Mouse (Mus musculus): ENCODE measurements around the gene 1700020N01Rik. TPM values are rescaled to one million over a fixed set of nuclear protein-coding genes. Genes with fewer than 3 reads are reported as not detected.

The 1700020N01Rik gene
- polyA plus RNA-seq, 2 experiments = not detected

DNA sequence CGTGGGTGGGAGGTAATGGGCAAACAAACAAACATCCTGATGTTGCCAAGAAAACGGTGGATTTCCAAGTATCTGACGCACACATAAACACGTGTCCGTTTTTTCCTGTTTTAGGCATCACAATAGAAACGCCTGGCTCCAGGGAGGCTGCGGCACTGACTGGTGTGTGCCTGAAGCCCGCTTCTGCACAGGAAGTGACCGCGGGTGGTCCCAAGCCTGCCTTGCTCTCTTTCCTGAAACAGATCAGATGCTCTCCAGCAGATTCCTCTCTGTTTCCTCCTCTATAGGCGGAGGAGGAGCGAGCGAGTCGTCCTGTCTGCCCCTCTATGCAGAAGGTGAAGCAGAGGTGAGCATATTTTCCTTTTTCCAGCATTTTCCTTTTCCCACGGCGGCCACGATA, 76.0 kb downstream of the 1700020N01Rik start:
- no peak overlapping the region for H3K4me2 ChIP-seq (ENCODE audit: low read depth)
- no peak for DNase-seq (ENCODE audit: low read depth in 3 of 3, low spot score in 3 of 3)

GRCm38 (mm10) chr10:21669750-21670161, 76.8 kb downstream of the 1700020N01Rik start:
- Histone ChIP-seq H3K9ac (replicated peaks) (no peak overlapping the region), H3K4me2 (ENCODE audit: low read depth) (no peak overlapping the region), H3K4me1 (replicated peaks; ENCODE audit: control insufficient read depth in 2 of 2, insufficient read depth in 2 of 2, low read length in 1 of 2) (0 out of 4 replicates have a peak, but pooled peaks cover 0 to 5% of the 10 kb centered on the region in 2 experiments), H3K4me3 (ENCODE audit: insufficient read depth in 1 of 2, low read depth in 2 of 2, low read length in 2 of 2) (no peak overlapping the region), H3K36me3 (replicated peaks; ENCODE audit: control insufficient read depth, insufficient read depth, low read depth) (no peaks in the 10 kb centered on the region), H3K27ac (no peak overlapping the region), H3K9me3 (ENCODE audit: control insufficient read depth, low read length) (no peaks in the 10 kb centered on the region), H3K27me3 (ENCODE audit: control insufficient read depth, insufficient read depth, low read length) (no peaks in the 10 kb centered on the region)
- TF ChIP-seq CTCF (IDR thresholded peaks at IDR 0.05; ENCODE audit: low read depth) (no peak), EP300 (IDR thresholded peaks at IDR 0.05; ENCODE audit: low read depth) (no peak)
- ATAC-seq (ENCODE audit: insufficient read depth) (no peak), DNase-seq (ENCODE audit: low read depth in 3 of 3, low spot score in 3 of 3) (no peak)
- 34% methylated on average over 11 of the region's 11 CpGs for WGBS (ENCODE audit: insufficient replicate concordance)

More for the DNA sequence above, 76.0 kb downstream of the 1700020N01Rik start:
- Histone ChIP-seq H3K9ac (replicated peaks) (no peak overlapping the region), H3K27me3 (ENCODE audit: control insufficient read depth, insufficient read depth, low read length) (no peaks in the 10 kb centered on the region), H3K9me3 (ENCODE audit: control insufficient read depth, low read length) (no peaks in the 10 kb centered on the region), H3K36me3 (replicated peaks; ENCODE audit: control insufficient read depth, insufficient read depth, low read depth) (no peaks in the 10 kb centered on the region), H3K4me3 (ENCODE audit: insufficient read depth in 1 of 2, low read depth in 2 of 2, low read length in 2 of 2) (no peak overlapping the region), H3K4me1 (replicated peaks; ENCODE audit: control insufficient read depth in 2 of 2, insufficient read depth in 2 of 2, low read length in 1 of 2) (0 out of 4 replicates have a peak, but pooled peaks cover 0 to 5% of the 10 kb centered on the region in 2 experiments), H3K27ac (no peak overlapping the region)
- no peak for ATAC-seq (ENCODE audit: insufficient read depth)
- WGBS (ENCODE audit: insufficient replicate concordance) = 17% methylated on average over 17 of the region's 17 CpGs
- TF ChIP-seq CTCF (IDR thresholded peaks at IDR 0.05; ENCODE audit: low read depth) (no peak), EP300 (IDR thresholded peaks at IDR 0.05; ENCODE audit: low read depth) (no peak)

DNA sequence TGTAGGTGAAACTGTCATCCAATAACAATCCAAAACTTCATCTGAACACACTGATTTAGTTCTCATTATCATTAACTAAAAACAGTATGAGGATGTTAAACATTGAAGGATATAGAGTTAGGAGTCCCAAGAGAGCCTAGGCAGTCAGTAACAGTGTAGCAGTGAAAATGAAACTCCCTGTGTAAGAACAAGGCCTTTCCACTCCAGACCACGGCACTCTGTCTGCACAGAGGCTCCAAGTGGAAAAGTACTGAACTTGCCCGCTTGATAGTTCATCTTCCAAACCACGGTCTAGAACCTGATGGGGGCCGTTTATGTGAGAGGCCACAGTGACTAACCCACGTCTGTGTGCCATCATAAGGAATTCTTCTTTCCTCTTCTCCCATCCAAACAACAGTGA, 77.2 kb downstream of the 1700020N01Rik start:
- DNase-seq (ENCODE audit: low read depth in 3 of 3, low spot score in 3 of 3) (no peak), ATAC-seq (ENCODE audit: insufficient read depth) (no peak)
- H3K36me3 ChIP-seq (replicated peaks; ENCODE audit: control insufficient read depth, insufficient read depth, low read depth) = no peaks in the 10 kb centered on the region
- H3K4me1 ChIP-seq (replicated peaks; ENCODE audit: control insufficient read depth in 2 of 2, insufficient read depth in 2 of 2, low read length in 1 of 2) = 0 out of 4 replicates have a peak, but pooled peaks cover 0 to 5% of the 10 kb centered on the region in 2 experiments
- no peak overlapping the region for H3K9ac ChIP-seq (replicated peaks)
- H3K27me3 ChIP-seq (ENCODE audit: control insufficient read depth, insufficient read depth, low read length) = no peaks in the 10 kb centered on the region
- WGBS (ENCODE audit: insufficient replicate concordance) = 57% methylated on average over 5 of the region's 5 CpGs
- no peak overlapping the region for H3K4me2 ChIP-seq (ENCODE audit: low read depth)
- no peak for TF ChIP-seq EP300 (IDR thresholded peaks at IDR 0.05; ENCODE audit: low read depth)
- TF ChIP-seq CTCF (IDR thresholded peaks at IDR 0.05; ENCODE audit: low read depth) = no peak
- H3K9me3 ChIP-seq (ENCODE audit: control insufficient read depth, low read length) = no peaks in the 10 kb centered on the region
- H3K4me3 ChIP-seq (ENCODE audit: insufficient read depth in 1 of 2, low read depth in 2 of 2, low read length in 2 of 2) = no peak overlapping the region
- H3K27ac ChIP-seq = no peak overlapping the region

Other genes starting within 250 kb of the 1700020N01Rik start
- 7.8 and 11.6 TPM in 2 replicates for gene Aldh8a1, start 215.9 kb upstream of the 1700020N01Rik start, polyA plus RNA-seq (2012; rRNA removed)
- gene Aldh8a1, start 215.9 kb upstream of the 1700020N01Rik start, polyA plus RNA-seq (2014; fragmentation: Nextera tagmentation; extraction: Ambion mirVana) = 21.5 and 23.2 TPM in 2 replicates

Data from liver, embryonic 14.5 days (tissue).